Comparison of ENCODE assay signal across 18 mouse cellular contexts in the genomic region with DNA sequence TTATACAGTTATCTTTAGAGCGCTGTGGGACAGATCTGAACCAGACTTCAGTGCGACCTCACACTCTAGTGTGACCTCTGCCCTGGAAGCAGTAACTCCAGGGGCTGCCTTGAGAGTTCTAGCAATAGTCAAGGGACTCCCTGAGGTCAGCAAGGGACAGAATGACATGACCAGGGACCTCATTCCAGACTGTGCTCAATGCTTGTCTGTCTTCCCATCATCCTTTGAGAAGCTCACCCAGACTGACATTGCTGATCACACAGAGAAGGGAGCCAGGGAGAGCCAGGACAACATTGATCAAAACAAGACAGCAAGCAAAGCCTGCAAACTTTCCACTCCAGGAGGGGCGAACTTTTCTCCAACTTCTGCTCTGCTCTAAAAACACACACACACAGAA. TPM values are rescaled to one million over a fixed set of nuclear protein-coding genes. Genes with fewer than 3 reads are reported as not detected.
DNase-seq lines count a peak whose midpoint lies in the region; ATAC-seq lines count a peak whose summit lies in the region.
"Had no signal": no experiment of that assay in that cellular context is flagged by ENCODE, and none has a peak within 500 bp of the region (broad histone marks: within the 10 kb centered on the region; RNA-seq: fewer than 3 reads in every experiment).

No protein-coding gene starts in this region.

- H3K9ac ChIP-seq in hindbrain, embryonic 12.5 days = no peak overlapping the region
- H3K9ac ChIP-seq: embryonic facial prominence, embryonic 13.5 days; heart, embryonic 12.5 days; midbrain, embryonic 15.5 days had no signal

- no peaks in the 10 kb centered on the region for H3K9me3 ChIP-seq in heart, embryonic 10.5 days
- no peaks in the 10 kb centered on the region for H3K9me3 ChIP-seq in hindbrain, embryonic 12.5 days (replicated peaks)
- H3K9me3 ChIP-seq: embryonic facial prominence, embryonic 13.5 days; heart, embryonic 12.5 days; midbrain, embryonic 15.5 days had no signal

- H3K4me2 ChIP-seq in hindbrain, embryonic 12.5 days (replicated peaks) = no peak overlapping the region
- H3K4me2 ChIP-seq: embryonic facial prominence, embryonic 13.5 days; heart, embryonic 12.5 days; midbrain, embryonic 15.5 days had no signal

- 79% methylated on average over 3 of the region's 3 CpGs for WGBS in heart, embryonic 10.5 days
- WGBS in hindbrain, embryonic 12.5 days = 83% methylated on average over 3 of the region's 3 CpGs

- DNase-seq in heart, adult 11 months = peak; percentile 92
- DNase-seq in heart, embryonic 10.5 days (ENCODE audit: low spot score) = no peak
- peak; percentile 19 for DNase-seq in testis, postnatal 10 days (ENCODE audit: low spot score)
- no peak for DNase-seq in testis, postnatal 14 days (ENCODE audit: low spot score)
- DNase-seq in kidney, postnatal 25 days = peak; percentile 57 to 74
- no peak for DNase-seq in frontal cortex, postnatal 14 days (ENCODE audit: low spot score in 2 of 2)
- DNase-seq in cerebellum, postnatal 4 days (ENCODE audit: low spot score in 2 of 2) = no peak
- DNase-seq: B cell, adult 2 months; cerebellum, adult 11-12 months; right cerebral cortex, adult 18-20 months; thymus, postnatal 4 days had no signal

- no peaks in the 10 kb centered on the region for H3K36me3 ChIP-seq in heart, embryonic 10.5 days
- H3K36me3 ChIP-seq in hindbrain, embryonic 12.5 days = no peaks in the 10 kb centered on the region
- H3K36me3 ChIP-seq: embryonic facial prominence, embryonic 13.5 days; heart, embryonic 12.5 days; midbrain, embryonic 15.5 days had no signal

- peaks cover 14% of the 10 kb centered on the region; the same call in 1 of the 2 replicates for H3K4me1 ChIP-seq in heart, embryonic 10.5 days
- H3K4me1 ChIP-seq in hindbrain, embryonic 12.5 days = 0 out of 2 replicates have a peak, but pooled peaks cover 2% of the 10 kb centered on the region
- H3K4me1 ChIP-seq: midbrain, embryonic 15.5 days had no signal

- H3K27ac ChIP-seq in heart, embryonic 10.5 days = no peak overlapping the region
- H3K27ac ChIP-seq in hindbrain, embryonic 12.5 days = no peak overlapping the region
- H3K27ac ChIP-seq: midbrain, embryonic 15.5 days had no signal

- ATAC-seq in hindbrain, embryonic 12.5 days (ENCODE audit: low FRiP score) = no peak
- ATAC-seq: forebrain, embryonic 14.5 days; inflammation-experienced regulatory T-cells, adult 6 months; midbrain, embryonic 15.5 days; Patski had no signal

- no peak overlapping the region for H3K4me3 ChIP-seq in heart, embryonic 10.5 days
- H3K4me3 ChIP-seq in hindbrain, embryonic 12.5 days = no peak overlapping the region
- H3K4me3 ChIP-seq: embryonic facial prominence, embryonic 13.5 days; heart, embryonic 12.5 days; midbrain, embryonic 15.5 days had no signal

- H3K27me3 ChIP-seq in heart, embryonic 10.5 days (ENCODE audit: insufficient read depth, poor library complexity, severe bottlenecking) = no peaks in the 10 kb centered on the region
- H3K27me3 ChIP-seq in hindbrain, embryonic 12.5 days = no peaks in the 10 kb centered on the region
- H3K27me3 ChIP-seq: embryonic facial prominence, embryonic 13.5 days; heart, embryonic 12.5 days; midbrain, embryonic 15.5 days; Patski had no signal

RNA-seq across cellular contexts. Expression of gene Bicc1, which starts 38.7 kb away (rescaled TPM):
- polyA plus RNA-seq in heart, embryonic 10.5 days (2016; fragmentation: Nextera tagmentation; extraction: Ambion mirVana) = 7.8 and 10.4 TPM in 2 replicates
- 13.7 and 17.2 TPM in 2 replicates for polyA plus RNA-seq in hindbrain, embryonic 12.5 days (2016; fragmentation: Nextera tagmentation; extraction: Ambion mirVana)

Comparison
In these comparisons a context has a peak if more than half of its experiments do, and no peak if none do; other contexts are left out.
1. DNase-seq: peak in heart, adult 11 months (single experiment), testis, postnatal 10 days (single experiment) and kidney, postnatal 25 days (2 of 2); none in heart, embryonic 10.5 days (single experiment), testis, postnatal 14 days (single experiment), frontal cortex, postnatal 14 days (0 of 2) and cerebellum, postnatal 4 days (0 of 2).